Mouse (Mus musculus) C2C12 (cell line): Measurements from ENCODE around the gene Git2. TPM values are rescaled to one million over a fixed set of nuclear protein-coding genes. Genes with fewer than 3 reads are reported as not detected.

ENCODE experiments used
- H3K27me3 ChIP-seq: one replicate; pipeline ENCODE4 v1.6.1; 2011; ENCODE audit not compliant: control insufficient read depth, insufficient read depth, insufficient read length
- H3K36me3 ChIP-seq: one replicate; pipeline ENCODE4 v1.6.1; 2011; ENCODE audit not compliant: control insufficient read depth, insufficient read depth
- H3K4me3 ChIP-seq: one replicate; pipeline ENCODE4 v1.5.1; 2011; ENCODE audit warnings: mild to moderate bottlenecking, control low read depth; ENCODE audit not compliant: poor library complexity, insufficient read depth, severe bottlenecking
- H3K79me2 ChIP-seq: one replicate; pipeline ENCODE4 v1.6.1; 2011; ENCODE audit not compliant: control insufficient read depth, insufficient read depth
- H3K79me3 ChIP-seq: one replicate; pipeline ENCODE4 v1.6.1; 2011; ENCODE audit warnings: low read depth, control low read depth
- H3ac ChIP-seq: one replicate; pipeline ENCODE3; 2011; ENCODE audit warnings: low read depth; ENCODE audit not compliant: control insufficient read depth, insufficient read length
- CEBPB ChIP-seq: IDR thresholded peaks from one replicate; pipeline ENCODE4 v1.6.1; 2011; ENCODE audit warnings: low read depth, mild to moderate bottlenecking, control low read depth, moderate library complexity
- CTCF ChIP-seq: IDR thresholded peaks from one replicate; pipeline ENCODE4 v1.5.1; 2011; ENCODE audit not compliant: control insufficient read depth, insufficient read depth, insufficient read length
- FOSL1 ChIP-seq: IDR thresholded peaks from one replicate; pipeline ENCODE4 v1.8.0; 2011; ENCODE audit warnings: mild to moderate bottlenecking, low read length; ENCODE audit not compliant: poor library complexity, insufficient read depth, severe bottlenecking
- MAX ChIP-seq: IDR thresholded peaks from one replicate; pipeline ENCODE4 v1.6.1; 2011; ENCODE audit warnings: mild to moderate bottlenecking, control low read depth
- MYOD1 ChIP-seq: IDR thresholded peaks from one replicate; pipeline ENCODE4 v1.6.1; 2011; ENCODE audit warnings: low read depth; ENCODE audit not compliant: control insufficient read depth, insufficient read length
- MYOG ChIP-seq: IDR thresholded peaks from one replicate; pipeline ENCODE4 v1.6.1; 2011; ENCODE audit not compliant: control insufficient read depth, insufficient read length; ENCODE audit errors: extremely low read depth
- USF1 ChIP-seq: IDR thresholded peaks from one replicate; pipeline ENCODE4 v1.6.1; 2011; ENCODE audit warnings: low read depth, mild to moderate bottlenecking, control low read depth, moderate library complexity
- polyA plus RNA-seq: library from polyadenylated mRNA; unstranded; fragments of >200 nt; fragmentation: generic; extraction: Trizol; gene quantifications from one replicate; pipeline ENCODE4 v1.2.1, GENCODE M21; 2012; ENCODE audit warnings: missing spikeins

Gene Git2
- polyA plus RNA-seq, 1 experiment: 19.5 TPM

DNA sequence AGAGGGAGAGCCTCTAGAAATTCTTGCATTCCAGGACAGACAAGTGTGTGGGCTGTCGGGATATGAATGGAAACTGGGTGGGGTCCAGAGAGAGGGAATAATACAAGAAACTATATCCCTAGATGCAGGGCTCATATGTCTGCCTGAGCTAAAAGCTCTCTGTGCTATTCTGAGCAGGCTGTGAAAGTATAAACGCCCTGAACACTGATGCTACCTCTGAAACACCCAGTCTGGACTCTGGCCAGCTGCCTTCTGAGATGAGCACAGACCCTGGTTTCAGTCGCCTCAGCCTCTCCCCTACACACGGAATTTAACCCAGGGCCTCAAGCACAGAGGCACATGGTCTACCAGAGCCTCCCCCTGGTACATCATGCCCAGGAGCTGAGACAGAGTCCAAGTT lies 34.7 kb downstream of the Git2 start:
- H3K79me2 ChIP-seq: no peaks in the 10 kb centered on the region
- TF ChIP-seq FOSL1 (no peak), MYOD1 (no peak), USF1 (no peak), MAX (no peak), CEBPB (no peak), MYOG (no peak), CTCF (no peak)
- H3ac ChIP-seq: no peak overlapping the region
- no peak overlapping the region for H3K4me3 ChIP-seq
- H3K36me3 ChIP-seq: peaks cover 75% of the 10 kb centered on the region
- H3K27me3 ChIP-seq: no peaks in the 10 kb centered on the region
- H3K79me3 ChIP-seq: no peaks in the 10 kb centered on the region

GRCm38 (mm10) chr5:114738707-114739241 lies 36.5 kb downstream of the Git2 start:
- H3K36me3 ChIP-seq: peaks cover 66% of the 10 kb centered on the region
- H3K79me3 ChIP-seq: no peaks in the 10 kb centered on the region
- no peak for TF ChIP-seq MYOD1
- no peak for TF ChIP-seq MYOG
- no peak for TF ChIP-seq USF1
- TF ChIP-seq CEBPB: no peak
- no peak for TF ChIP-seq MAX
- TF ChIP-seq CTCF: no peak
- TF ChIP-seq FOSL1: no peak
- H3K27me3 ChIP-seq: no peaks in the 10 kb centered on the region
- no peaks in the 10 kb centered on the region for H3K79me2 ChIP-seq
- no peak overlapping the region for H3K4me3 ChIP-seq
- no peak overlapping the region for H3ac ChIP-seq

GRCm38 (mm10) chr5:114737090-114737887 lies 38.0 kb downstream of the Git2 start:
- no peaks in the 10 kb centered on the region for H3K27me3 ChIP-seq
- no peak overlapping the region for H3K4me3 ChIP-seq
- peaks cover 60% of the 10 kb centered on the region for H3K36me3 ChIP-seq
- TF ChIP-seq MYOD1: peak; percentile 8
- TF ChIP-seq USF1: no peak
- no peaks in the 10 kb centered on the region for H3K79me2 ChIP-seq
- H3ac ChIP-seq: no peak overlapping the region
- H3K79me3 ChIP-seq: no peaks in the 10 kb centered on the region

DNA sequence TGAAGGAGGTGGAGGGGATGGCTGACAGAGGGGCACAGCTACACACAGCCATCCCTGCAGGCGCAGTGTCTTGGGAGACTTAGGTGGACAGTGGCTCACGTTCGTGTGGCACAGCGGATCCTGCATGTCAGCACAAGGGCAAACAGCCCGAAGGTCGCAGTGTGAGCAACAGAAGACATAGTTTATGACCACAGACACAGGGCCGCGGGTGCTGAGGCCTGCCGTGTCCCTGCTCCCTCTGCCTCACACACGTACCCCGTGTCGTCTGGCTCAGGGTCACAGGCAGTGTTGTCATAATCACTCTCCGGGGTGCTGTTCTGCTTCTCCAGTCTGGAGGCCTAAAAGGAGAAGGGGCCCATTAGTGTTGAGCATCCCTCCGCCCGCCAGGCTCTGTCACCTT lies 41.7 kb downstream of the Git2 start:
- Histone ChIP-seq H3ac (no peak overlapping the region), H3K36me3 (peaks cover 53% of the 10 kb centered on the region), H3K79me2 (no peaks in the 10 kb centered on the region), H3K79me3 (no peaks in the 10 kb centered on the region), H3K27me3 (no peaks in the 10 kb centered on the region), H3K4me3 (no peak overlapping the region)
- TF ChIP-seq CTCF: no peak
- TF ChIP-seq MAX: no peak
- TF ChIP-seq MYOD1: no peak
- no peak for TF ChIP-seq USF1
- TF ChIP-seq CEBPB: no peak
- TF ChIP-seq MYOG: no peak
- TF ChIP-seq FOSL1: no peak

- H3K79me3 ChIP-seq: no peaks in the 10 kb centered on the region
- no peak overlapping the region for H3K4me3 ChIP-seq
- no peak overlapping the region for H3ac ChIP-seq
- no peak for TF ChIP-seq CEBPB
- peaks cover 39% of the 10 kb centered on the region for H3K36me3 ChIP-seq
- H3K79me2 ChIP-seq: no peaks in the 10 kb centered on the region
- H3K27me3 ChIP-seq: no peaks in the 10 kb centered on the region
These were observed 43.3 kb downstream of the Git2 start for GRCm38 (mm10) chr5:114731969-114732368.

DNA sequence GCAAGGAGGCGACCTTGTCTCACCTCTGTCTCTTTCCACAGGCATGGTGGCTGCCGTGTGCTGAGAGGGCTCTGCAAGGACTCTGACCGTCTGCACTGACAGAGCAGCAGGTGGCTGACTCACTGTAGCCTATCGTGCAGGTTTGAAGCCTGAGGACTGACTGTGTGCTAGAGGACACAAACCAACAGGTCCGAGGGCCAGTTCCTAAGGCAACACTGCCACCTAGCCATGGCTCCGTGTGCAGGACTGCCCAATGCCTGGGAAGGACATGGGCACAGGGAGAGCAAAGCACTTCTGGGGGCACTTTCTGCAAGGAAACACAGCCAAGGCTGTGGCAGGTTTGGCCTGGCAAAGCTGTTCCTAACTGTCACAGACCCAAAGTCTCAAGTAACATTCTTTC lies 43.8 kb downstream of the Git2 start:
- Histone ChIP-seq H3K36me3 (peaks cover 34% of the 10 kb centered on the region), H3K4me3 (no peak overlapping the region)

More for the DNA sequence above, 43.8 kb downstream of the Git2 start:
- Histone ChIP-seq H3K79me2 (no peaks in the 10 kb centered on the region), H3K27me3 (no peaks in the 10 kb centered on the region), H3ac (no peak overlapping the region), H3K79me3 (no peaks in the 10 kb centered on the region)
- TF ChIP-seq CTCF (peak; percentile 34), MYOD1 (no peak)
